Mouse (Mus musculus) CD4-positive, CD25-positive, alpha-beta regulatory T cell, adult 4 months (primary cell): Measurements from ENCODE around the gene Speg. TPM values are rescaled to one million over a fixed set of nuclear protein-coding genes. Genes with fewer than 3 reads are reported as not detected.

Experiments
- ATAC-seq: one replicate; pipeline ENCODE4 v1.8.0; 2017
- polyA plus RNA-seq, 2 experiments: library from polyadenylated mRNA; unstranded; fragments of 100-300 nt; shearing (Covaris generic); gene quantifications; one replicate each; pipeline ENCODE4 v1.2.1; 2017

Speg gene
- polyA plus RNA-seq, 2 experiments from 2014 or later = 0.03 TPM; not detected in 1

GRCm38 (mm10) chr1:75365510-75366137, 9.5 kb upstream of the Speg start:
- ATAC-seq = no peak

DNA sequence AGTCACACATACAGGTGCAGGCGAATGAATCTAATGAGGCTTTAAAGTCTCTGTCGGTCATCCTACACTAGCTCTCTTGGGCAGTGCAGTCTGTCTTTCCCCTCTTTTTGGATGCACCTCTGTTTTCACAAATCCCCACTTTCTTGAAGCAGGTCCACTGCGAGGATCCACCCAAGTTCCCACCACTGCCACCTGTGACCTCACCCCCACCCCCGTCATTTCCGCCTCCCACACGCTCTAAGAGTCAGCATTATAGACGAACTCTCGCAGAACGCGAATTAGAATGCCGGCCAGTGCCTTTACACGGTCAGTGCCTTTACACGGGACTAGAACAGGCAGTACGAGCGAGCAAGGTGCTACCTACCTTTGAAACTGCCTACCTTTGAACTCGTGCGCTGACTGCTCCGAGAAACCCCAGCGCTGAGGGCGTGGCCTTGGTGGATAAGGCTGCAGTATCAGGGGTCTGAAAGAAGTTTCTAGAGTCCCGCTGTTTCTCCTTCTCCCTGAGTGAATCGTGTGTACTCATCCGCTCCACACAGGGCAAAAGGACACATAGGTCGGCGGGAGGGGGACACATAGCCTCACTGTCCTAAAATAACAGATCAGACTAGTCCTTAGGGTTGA, 5.6 kb upstream of the Speg start:
- ATAC-seq = no peak

DNA sequence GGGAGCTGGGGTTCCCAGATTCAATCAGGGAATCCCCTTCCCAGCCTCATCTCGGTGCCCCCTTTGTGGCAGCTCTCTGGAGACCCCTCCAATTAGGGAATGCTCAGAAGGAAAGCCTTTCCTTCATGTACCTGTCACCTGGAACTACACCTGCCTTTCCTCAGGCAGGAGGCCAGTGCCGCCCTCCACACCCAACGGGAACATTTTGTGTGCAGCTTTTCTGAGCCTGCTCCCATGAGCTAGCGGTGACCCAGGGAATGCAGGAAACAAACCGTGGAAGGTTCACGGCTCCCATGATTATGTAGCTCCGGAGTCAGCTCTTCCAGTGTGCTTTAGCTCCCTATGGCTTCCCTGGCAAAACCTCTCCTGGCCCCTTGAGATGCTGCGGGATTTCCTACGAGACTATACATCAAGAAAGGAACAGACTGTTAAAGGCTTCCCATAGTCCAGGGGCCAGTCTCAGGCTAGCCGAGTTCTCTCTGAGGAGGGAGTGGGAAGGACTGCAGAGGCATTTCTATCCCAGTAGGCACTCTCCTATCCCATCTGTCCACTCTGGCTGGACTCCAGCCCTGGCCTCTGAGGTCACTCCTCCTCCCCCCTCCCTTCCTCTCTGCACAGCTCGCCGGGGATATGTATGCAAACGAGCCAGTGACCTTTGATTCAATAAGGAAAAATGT, 5.0 kb upstream of the Speg start:
- no peak for ATAC-seq

DNA sequence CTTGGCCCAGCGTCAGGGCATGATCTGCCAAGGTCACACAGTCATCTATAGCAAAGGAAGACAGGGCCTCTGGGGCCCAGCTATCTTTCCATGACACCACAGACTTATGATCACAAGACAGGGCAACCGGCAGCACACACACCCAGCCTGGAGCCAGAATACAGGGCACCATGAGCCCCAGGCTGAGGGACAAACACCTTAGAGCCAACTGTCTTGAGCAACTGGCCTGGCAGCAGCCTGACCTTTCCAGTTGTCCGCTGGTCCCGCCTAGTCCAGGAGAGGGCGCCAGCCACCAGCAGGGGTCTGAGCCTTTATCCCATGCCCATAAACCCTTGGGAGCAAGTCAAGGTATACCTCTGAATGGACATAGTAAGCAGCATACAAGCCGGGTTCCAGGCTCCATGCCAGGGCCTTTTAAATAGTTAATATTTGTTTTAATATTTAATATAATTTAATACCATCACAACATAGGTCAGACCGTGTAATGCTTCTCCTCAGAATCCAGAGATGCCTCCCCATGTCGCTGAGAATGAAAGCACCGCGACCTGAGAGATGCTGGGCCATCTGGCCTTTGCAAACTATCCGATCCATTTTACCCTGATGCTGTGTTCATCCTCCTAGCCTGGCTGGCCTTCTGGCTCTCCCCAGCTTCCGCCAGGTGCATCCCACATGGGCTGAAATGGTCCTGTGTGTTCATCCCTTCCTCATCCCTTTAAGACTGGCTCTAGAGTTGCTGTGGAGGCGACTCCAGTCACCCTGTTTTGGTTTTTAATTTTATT, 3.6 kb upstream of the Speg start:
- no peak for ATAC-seq

- no peak for ATAC-seq
Measured at GRCm38 (mm10) chr1:75372450-75372849, 2.6 kb upstream of the Speg start.

- ATAC-seq = no peak
Measured at GRCm38 (mm10) chr1:75373276-75373675, 1.8 kb upstream of the Speg start.

GRCm38 (mm10) chr1:75379196-75379595, 4.1 kb downstream of the Speg start:
- ATAC-seq = no peak

DNA sequence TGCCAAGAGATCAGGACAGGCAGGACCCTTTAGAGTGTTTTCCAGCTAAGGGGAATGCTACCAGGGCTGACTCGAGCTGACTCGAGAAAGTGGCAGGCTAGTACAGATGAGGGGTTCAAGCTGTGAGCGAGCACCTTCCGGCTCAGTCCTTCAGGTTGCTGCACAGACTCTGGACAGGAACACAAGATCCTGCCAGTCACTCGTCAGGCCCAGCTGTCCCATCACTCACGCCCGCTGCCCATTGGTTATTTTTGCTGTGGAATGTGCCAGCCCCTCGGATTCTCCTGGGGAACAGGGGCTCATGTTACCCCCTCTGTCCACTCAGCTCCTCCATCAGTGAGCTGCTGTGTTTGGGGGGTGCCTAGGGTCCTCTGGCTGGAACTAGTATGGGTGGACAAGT, 4.8 kb downstream of the Speg start:
- ATAC-seq = no peak

DNA sequence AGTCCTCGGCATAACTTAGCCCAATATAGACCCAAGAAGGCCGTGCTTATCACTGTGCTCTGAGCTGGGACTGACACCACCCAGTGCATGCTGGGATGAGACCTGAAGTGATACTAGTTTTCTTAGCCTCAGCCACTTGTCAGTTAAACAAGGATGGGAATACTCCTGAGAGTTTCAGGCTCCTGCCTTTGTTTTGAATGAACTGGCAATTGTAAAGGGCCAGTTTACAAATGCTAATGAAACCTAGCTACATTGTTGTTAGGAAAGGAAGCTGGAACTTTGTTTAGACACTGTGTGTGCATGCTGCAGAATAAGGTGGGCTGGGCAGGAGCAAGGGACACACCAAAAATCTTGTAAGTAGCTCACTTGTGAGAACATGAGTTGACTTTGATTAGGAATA, 5.9 kb downstream of the Speg start:
- no peak for ATAC-seq

DNA sequence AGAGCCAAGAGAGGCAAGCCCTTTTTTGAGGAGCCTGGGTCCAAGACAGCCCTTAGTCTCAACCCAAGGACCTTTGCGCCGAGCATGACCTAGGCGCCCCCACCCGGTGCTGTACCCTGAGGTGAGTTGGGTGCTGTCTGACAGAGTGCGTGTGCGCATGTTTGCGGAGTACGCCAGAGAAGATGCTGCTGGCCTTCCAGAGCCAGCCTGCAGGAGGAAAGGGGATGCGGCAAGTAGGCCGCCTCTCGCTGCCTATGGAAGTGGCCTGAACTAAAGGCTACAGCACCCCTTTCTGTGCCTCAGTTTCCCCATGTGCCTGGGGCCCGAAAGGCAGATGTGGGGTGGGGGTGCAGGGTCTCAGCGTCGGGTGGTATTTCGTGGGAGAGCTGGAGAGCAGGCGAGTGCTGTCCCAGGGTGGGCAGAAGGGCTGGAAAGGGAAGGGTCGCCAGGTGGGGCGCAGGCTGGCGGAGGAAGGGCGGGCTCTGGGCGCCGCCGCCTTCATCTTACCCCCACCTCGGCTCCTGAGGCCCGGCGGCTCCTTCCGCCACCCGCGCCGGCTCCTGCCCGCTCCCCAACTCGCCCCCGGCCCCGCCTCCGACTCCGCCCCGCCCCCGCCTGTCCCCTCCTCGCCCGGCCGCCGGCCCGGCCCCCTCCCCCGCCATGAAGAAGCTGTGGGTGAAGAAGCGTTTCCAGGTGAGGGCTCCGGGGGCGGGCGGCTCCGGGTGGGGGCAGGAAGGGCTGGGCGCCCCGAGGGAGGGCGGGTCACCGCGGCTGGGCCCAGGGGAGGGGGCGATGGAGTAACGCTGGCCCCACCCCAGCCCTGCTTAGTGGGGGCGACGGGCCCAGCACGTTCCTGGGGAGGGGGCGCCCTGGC, 6.6 kb downstream of the Speg start:
- ATAC-seq = no peak

DNA sequence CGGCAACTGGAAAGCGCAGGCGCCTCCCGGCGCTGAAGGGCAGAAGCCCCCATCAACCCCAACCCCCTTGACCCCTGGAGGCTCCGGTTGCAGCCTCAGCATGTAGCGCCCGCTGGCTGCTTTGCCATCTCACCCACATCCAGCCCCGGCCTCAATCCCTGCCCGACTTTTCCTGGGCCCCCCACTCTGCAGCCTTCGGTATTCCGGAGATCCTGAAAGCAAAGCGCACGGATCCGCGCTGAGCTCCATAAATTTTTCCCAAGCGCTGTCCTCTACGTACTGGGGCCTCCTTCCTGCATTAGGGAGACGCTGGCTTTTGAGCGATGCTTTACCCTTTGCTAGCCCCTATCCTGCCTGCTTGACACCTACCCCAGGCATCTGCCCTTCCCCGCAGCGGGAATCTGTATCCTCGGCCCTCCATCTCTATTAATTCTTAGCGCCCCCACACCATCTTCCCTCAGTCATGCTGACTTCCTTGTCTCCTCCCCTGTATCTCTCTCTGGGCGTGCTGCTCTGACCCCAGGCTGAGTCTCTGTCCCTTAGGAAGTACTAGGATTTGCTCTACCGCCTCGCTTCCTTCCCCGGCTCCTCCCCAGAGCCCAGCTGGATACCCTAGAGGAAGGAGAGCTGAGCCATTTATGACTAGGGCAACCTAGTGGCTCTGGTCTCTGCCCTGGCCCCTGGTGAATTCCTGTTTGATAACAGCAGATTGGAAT, 7.4 kb downstream of the Speg start:
- no peak for ATAC-seq

- ATAC-seq = no peak
Measured at GRCm38 (mm10) chr1:75384470-75385141, 9.5 kb downstream of the Speg start.

DNA sequence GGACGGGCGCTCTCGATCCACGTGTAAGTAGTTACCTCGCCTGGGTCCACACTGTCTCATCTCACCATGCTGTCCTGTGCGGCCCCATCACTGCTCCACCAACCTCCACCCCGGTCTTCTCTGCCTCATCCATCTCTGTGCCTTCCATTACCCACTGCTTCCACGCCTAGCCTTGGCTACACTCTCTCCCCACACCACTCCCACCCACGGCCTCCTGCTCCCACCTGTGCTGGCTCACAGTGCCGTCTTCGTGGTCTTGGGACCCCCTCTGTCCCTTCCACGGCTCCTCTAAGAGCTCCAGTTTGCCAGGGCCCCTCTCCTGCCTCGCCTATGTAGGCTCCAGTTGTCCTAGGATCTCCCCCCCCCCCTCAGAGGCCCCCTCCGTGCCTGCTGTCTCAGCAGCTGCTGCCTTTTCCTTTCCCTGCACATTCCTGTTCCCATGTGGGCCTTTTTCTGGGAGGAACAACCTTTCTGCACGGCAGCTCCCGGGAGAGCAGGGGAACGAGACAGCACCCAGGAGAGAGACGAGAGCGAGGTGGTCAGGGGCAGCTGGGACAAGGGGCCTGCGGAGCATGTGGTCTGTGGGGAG, 10.1 kb downstream of the Speg start:
- ATAC-seq = no peak

- ATAC-seq = no peak
Measured at GRCm38 (mm10) chr1:75386149-75386548, 11.1 kb downstream of the Speg start.

DNA sequence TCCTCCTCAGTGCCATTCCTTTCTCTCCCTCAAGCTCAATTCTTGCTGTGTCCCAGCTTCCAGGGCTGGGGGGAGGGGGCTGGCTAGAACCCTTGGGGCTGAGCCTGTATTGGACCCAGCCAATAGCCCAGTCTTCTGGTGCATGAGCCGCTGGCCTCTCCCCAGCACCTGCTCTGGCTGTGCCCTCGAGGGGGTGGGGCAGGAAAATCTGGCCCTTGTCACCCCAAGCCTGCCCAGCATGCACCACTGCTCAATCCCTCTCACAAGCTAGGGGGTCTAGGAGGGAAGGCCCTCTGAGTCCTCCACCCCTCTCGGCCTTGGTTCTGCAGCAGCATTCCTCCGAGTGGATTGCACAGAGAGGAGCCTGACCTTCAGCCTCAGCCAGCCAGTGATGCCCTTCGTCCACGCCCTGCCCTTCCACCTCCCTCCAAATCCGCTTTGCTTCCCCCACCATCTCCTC, 12.4 kb downstream of the Speg start:
- no peak for ATAC-seq

GRCm38 (mm10) chr1:75387929-75388897, 13.1 kb downstream of the Speg start:
- ATAC-seq = no peak

GRCm38 (mm10) chr1:75388898-75389515, 13.9 kb downstream of the Speg start:
- ATAC-seq = no peak

- no peak for ATAC-seq
Measured at GRCm38 (mm10) chr1:75393139-75393538, 18.0 kb downstream of the Speg start.

- no peak for ATAC-seq
Measured at GRCm38 (mm10) chr1:75393846-75394245, 18.7 kb downstream of the Speg start.
